Mouse (Mus musculus): ENCODE measurements around the gene Mex3a. TPM values are rescaled to one million over a fixed set of nuclear protein-coding genes. Genes with fewer than 3 reads are reported as not detected.
"Not testable (repeated sequence)": the region's sequence is repeated elsewhere in the genome, so short reads cannot be mapped to it uniquely, and the experiment has no call there.

Mex3a gene
- polyA plus RNA-seq, 1 experiment from 2014 or later = 34.8 TPM

GRCm38 (mm10) chr3:88573810-88574209 is 41.6 kb downstream of the Mex3a start:
- 88% methylated on average over 2 of the region's 2 CpGs for WGBS
- no peak overlapping the region for H3K27ac ChIP-seq

GRCm38 (mm10) chr3:88575540-88575939 is 43.3 kb downstream of the Mex3a start, which contains the start of gene Ssr2:
TSS of gene Ssr2 (plus strand) at chr3:88575876.
- H3K36me3 ChIP-seq = peaks cover 4% of the 10 kb centered on the region
- no peak within 1 kb of the TSS for H3K4me3 ChIP-seq
- WGBS = 90% methylated on average over 3 of the region's 3 CpGs
- no peak within 1 kb of the TSS for H3K27ac ChIP-seq
- no peaks in the 10 kb centered on the region for H3K9me3 ChIP-seq (replicated peaks)
- H3K4me1 ChIP-seq = peaks cover 11% of the 10 kb centered on the region
- H3K27me3 ChIP-seq (ENCODE audit: low read depth, poor library complexity, severe bottlenecking) = no peaks in the 10 kb centered on the region
- no peak for DNase-seq (ENCODE audit: low spot score)

More at GRCm38 (mm10) chr3:88573810-88574209, 41.6 kb downstream of the Mex3a start:
- Histone ChIP-seq H3K36me3 (peaks cover 21% of the 10 kb centered on the region), H3K27me3 (ENCODE audit: low read depth, poor library complexity, severe bottlenecking) (no peaks in the 10 kb centered on the region), H3K4me1 (peaks cover under 1% of the 10 kb centered on the region), H3K9me3 (replicated peaks) (no peaks in the 10 kb centered on the region), H3K4me3 (no peak overlapping the region)
- DNase-seq (ENCODE audit: low spot score) = no peak

GRCm38 (mm10) chr3:88577846-88578245 is 45.7 kb downstream of the Mex3a start:
- not testable (repeated sequence) for H3K4me3 ChIP-seq; H3K27ac ChIP-seq; DNase-seq (ENCODE audit: low spot score); H3K27me3 ChIP-seq (ENCODE audit: low read depth, poor library complexity, severe bottlenecking); H3K9me3 ChIP-seq (replicated peaks)
- WGBS = 88% methylated on average over 5 of the region's 5 CpGs
- Histone ChIP-seq H3K4me1 (peaks cover 15% of the 10 kb centered on the region), H3K36me3 (peaks cover 21% of the 10 kb centered on the region)

- H3K9me3 ChIP-seq (replicated peaks) = no peaks in the 10 kb centered on the region
- 43% methylated on average over 8 of the region's 8 CpGs for WGBS
- peak overlapping the region; percentile 87 for H3K27ac ChIP-seq
- peaks cover 31% of the 10 kb centered on the region for H3K36me3 ChIP-seq
- no peaks in the 10 kb centered on the region for H3K27me3 ChIP-seq (ENCODE audit: low read depth, poor library complexity, severe bottlenecking)
- peak overlapping the region; percentile 91 for H3K4me3 ChIP-seq
- H3K4me1 ChIP-seq = peaks cover 15% of the 10 kb centered on the region
- no peak for DNase-seq (ENCODE audit: low spot score)
Observed at GRCm38 (mm10) chr3:88578498-88579424, 46.6 kb downstream of the Mex3a start.

- peaks cover 15% of the 10 kb centered on the region for H3K4me1 ChIP-seq
- DNase-seq (ENCODE audit: low spot score) = peak; percentile 86
- no peaks in the 10 kb centered on the region for H3K27me3 ChIP-seq (ENCODE audit: low read depth, poor library complexity, severe bottlenecking)
- peak overlapping the region; percentile 87 for H3K27ac ChIP-seq
- no peaks in the 10 kb centered on the region for H3K9me3 ChIP-seq (replicated peaks)
- WGBS = under 1% methylated on average over 34 of the region's 34 CpGs
- peak overlapping the region; percentile 91 for H3K4me3 ChIP-seq
- peaks cover 39% of the 10 kb centered on the region for H3K36me3 ChIP-seq
Observed at GRCm38 (mm10) chr3:88579454-88580117, 47.4 kb downstream of the Mex3a start.

GRCm38 (mm10) chr3:88585769-88586168 is 53.6 kb downstream of the Mex3a start:
- no peak for DNase-seq (ENCODE audit: low spot score)
- Histone ChIP-seq H3K36me3 (peaks cover 80% of the 10 kb centered on the region), H3K27me3 (ENCODE audit: low read depth, poor library complexity, severe bottlenecking) (no peaks in the 10 kb centered on the region), H3K4me1 (peaks cover 7% of the 10 kb centered on the region), H3K4me3 (no peak overlapping the region), H3K27ac (no peak overlapping the region), H3K9me3 (replicated peaks) (no peaks in the 10 kb centered on the region)
- WGBS = 95% methylated on average over 6 of the region's 6 CpGs

GRCm38 (mm10) chr3:88586640-88587039 is 54.4 kb downstream of the Mex3a start:
- DNase-seq (ENCODE audit: low spot score) = no peak
- no peaks in the 10 kb centered on the region for H3K27me3 ChIP-seq (ENCODE audit: low read depth, poor library complexity, severe bottlenecking)
- WGBS = 93% methylated on average over 5 of the region's 5 CpGs
- H3K36me3 ChIP-seq = peaks cover 71% of the 10 kb centered on the region
- no peaks in the 10 kb centered on the region for H3K9me3 ChIP-seq (replicated peaks)
- no peak overlapping the region for H3K27ac ChIP-seq
- no peak overlapping the region for H3K4me3 ChIP-seq
- H3K4me1 ChIP-seq = peaks cover 14% of the 10 kb centered on the region; the same call in 1 of the 2 replicates

GRCm38 (mm10) chr3:88590246-88590645 is 58.1 kb downstream of the Mex3a start:
- Histone ChIP-seq H3K9me3 (replicated peaks) (no peaks in the 10 kb centered on the region), H3K27me3 (ENCODE audit: low read depth, poor library complexity, severe bottlenecking) (no peaks in the 10 kb centered on the region), H3K36me3 (peaks cover 40% of the 10 kb centered on the region), H3K27ac (peak overlapping the region; percentile 54; the same call in 1 of the 2 replicates), H3K4me3 (no peak overlapping the region; the same call in 1 of the 2 replicates), H3K4me1 (peaks cover 29% of the 10 kb centered on the region)
- 33% methylated on average over 5 of the region's 5 CpGs for WGBS
- no peak for DNase-seq (ENCODE audit: low spot score)

MicroRNA genes within 50 kb of the gene (microRNA counts, 519-probe panel; counts per million panel counts)
- 684 counts per million, percentile 72 among the panel's probes with 10 or more counts for microRNA mmu-miR-1905

Small RNA genes lying within 50 kb of the gene (microRNA-seq; reads per million reads assigned to microRNA genes)
- not detected for gene Mir1905

Other genes starting within 250 kb of the Mex3a start
- 0.26 TPM in 1 of 2 replicates, not detected in the other for gene Gm38392, start 245.2 kb upstream of the Mex3a start, polyA plus RNA-seq (2016; fragmentation: Nextera tagmentation; extraction: Ambion mirVana)
- gene Tsacc, start 235.4 kb upstream of the Mex3a start, polyA plus RNA-seq (2016; fragmentation: Nextera tagmentation; extraction: Ambion mirVana) = 14.0 and 15.4 TPM in 2 replicates
- 834 and 987 TPM in 2 replicates for gene Cct3, start 235.3 kb upstream of the Mex3a start, polyA plus RNA-seq (2016; fragmentation: Nextera tagmentation; extraction: Ambion mirVana)
- gene Glmp, start 207.4 kb upstream of the Mex3a start, polyA plus RNA-seq (2016; fragmentation: Nextera tagmentation; extraction: Ambion mirVana) = 138 and 142 TPM in 2 replicates
- gene Tmem79, start 196.2 kb upstream of the Mex3a start, polyA plus RNA-seq (2016; fragmentation: Nextera tagmentation; extraction: Ambion mirVana) = 2.9 and 3.3 TPM in 2 replicates
- 94.1 and 94.8 TPM in 2 replicates for gene Smg5, start 196.1 kb upstream of the Mex3a start, polyA plus RNA-seq (2016; fragmentation: Nextera tagmentation; extraction: Ambion mirVana)
- 0.83 and 1.6 TPM in 2 replicates for gene Paqr6, start 167.8 kb upstream of the Mex3a start, polyA plus RNA-seq (2016; fragmentation: Nextera tagmentation; extraction: Ambion mirVana)
- gene Bglap3, start 159.7 kb upstream of the Mex3a start, polyA plus RNA-seq (2016; fragmentation: Nextera tagmentation; extraction: Ambion mirVana) = 0.09 and 0.11 TPM in 2 replicates
- not detected in 2 replicates for gene Bglap2, start 153.7 kb upstream of the Mex3a start, polyA plus RNA-seq (2016; fragmentation: Nextera tagmentation; extraction: Ambion mirVana)
- 0.79 TPM in 1 of 2 replicates, not detected in the other for gene Bglap, start 147.9 kb upstream of the Mex3a start, polyA plus RNA-seq (2016; fragmentation: Nextera tagmentation; extraction: Ambion mirVana)
- 197 and 220 TPM in 2 replicates for gene Pmf1, start 122.1 kb upstream of the Mex3a start, polyA plus RNA-seq (2016; fragmentation: Nextera tagmentation; extraction: Ambion mirVana)
- gene Slc25a44, start 107.3 kb upstream of the Mex3a start, polyA plus RNA-seq (2016; fragmentation: Nextera tagmentation; extraction: Ambion mirVana) = 16.7 and 18.0 TPM in 2 replicates
- gene Sema4a, start 71.2 kb upstream of the Mex3a start, polyA plus RNA-seq (2016; fragmentation: Nextera tagmentation; extraction: Ambion mirVana) = 4.7 and 6.7 TPM in 2 replicates
- 9.2 and 14.5 TPM in 2 replicates for gene Lmna, start 22.4 kb upstream of the Mex3a start, polyA plus RNA-seq (2016; fragmentation: Nextera tagmentation; extraction: Ambion mirVana)
- gene Rab25, start 15.9 kb downstream of the Mex3a start, polyA plus RNA-seq (2016; fragmentation: Nextera tagmentation; extraction: Ambion mirVana) = 1.7 and 3.7 TPM in 2 replicates
- gene Lamtor2, start 20.7 kb downstream of the Mex3a start, polyA plus RNA-seq (2016; fragmentation: Nextera tagmentation; extraction: Ambion mirVana) = 151 and 159 TPM in 2 replicates
- gene Ubqln4, start 21.4 kb downstream of the Mex3a start, polyA plus RNA-seq (2016; fragmentation: Nextera tagmentation; extraction: Ambion mirVana) = 78.8 and 79.5 TPM in 2 replicates
- 199 and 202 TPM in 2 replicates for gene Ssr2, start 43.5 kb downstream of the Mex3a start, polyA plus RNA-seq (2016; fragmentation: Nextera tagmentation; extraction: Ambion mirVana)
- gene Arhgef2, start 73.6 kb downstream of the Mex3a start, polyA plus RNA-seq (2016; fragmentation: Nextera tagmentation; extraction: Ambion mirVana) = 103 and 119 TPM in 2 replicates
- not detected in 2 replicates for gene Rxfp4, start 120.7 kb downstream of the Mex3a start, polyA plus RNA-seq (2016; fragmentation: Nextera tagmentation; extraction: Ambion mirVana)
- 103 and 111 TPM in 2 replicates for gene Khdc4, start 153.4 kb downstream of the Mex3a start, polyA plus RNA-seq (2016; fragmentation: Nextera tagmentation; extraction: Ambion mirVana)
- gene Rit1, start 184.4 kb downstream of the Mex3a start, polyA plus RNA-seq (2016; fragmentation: Nextera tagmentation; extraction: Ambion mirVana) = 26.8 and 28.4 TPM in 2 replicates
- gene Syt11, start 242.8 kb downstream of the Mex3a start, polyA plus RNA-seq (2016; fragmentation: Nextera tagmentation; extraction: Ambion mirVana) = 15.1 and 28.1 TPM in 2 replicates

Data from limb, embryonic 10.5 days (tissue).